Mouse (Mus musculus): ENCODE data around the gene Adgrv1. TPM values are rescaled to one million over a fixed set of nuclear protein-coding genes. Genes with fewer than 3 reads are reported as not detected.
"Not testable (repeated sequence)": the region's sequence is repeated elsewhere in the genome, so short reads cannot be mapped to it uniquely, and the experiment has no call there.

Gene Adgrv1
- total RNA-seq, 2 experiments from 2014 or later, result 0.81 to 1.4 TPM

DNA sequence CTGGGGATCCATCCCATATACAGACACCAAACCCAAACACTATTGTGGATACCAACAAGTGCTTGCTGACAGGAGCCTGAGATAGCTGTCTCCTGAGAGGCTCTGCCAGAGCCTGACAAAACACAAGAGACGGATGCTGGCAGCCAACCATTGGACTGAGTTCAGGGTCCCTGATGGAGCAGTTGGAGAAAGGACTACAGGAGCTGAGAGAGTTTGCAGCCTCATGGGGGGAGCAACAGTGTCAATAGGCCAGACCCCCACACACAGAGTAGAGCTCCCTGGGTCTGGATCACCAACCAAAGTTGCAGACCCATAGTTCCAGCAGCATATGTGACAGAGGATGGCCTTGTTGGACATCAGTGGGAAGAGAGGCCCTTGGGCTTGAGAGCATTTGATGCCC is 5.1 kb downstream of the Adgrv1 start:
- not testable (repeated sequence) for DNase-seq (ENCODE audit: low spot score in 2 of 2)

DNA sequence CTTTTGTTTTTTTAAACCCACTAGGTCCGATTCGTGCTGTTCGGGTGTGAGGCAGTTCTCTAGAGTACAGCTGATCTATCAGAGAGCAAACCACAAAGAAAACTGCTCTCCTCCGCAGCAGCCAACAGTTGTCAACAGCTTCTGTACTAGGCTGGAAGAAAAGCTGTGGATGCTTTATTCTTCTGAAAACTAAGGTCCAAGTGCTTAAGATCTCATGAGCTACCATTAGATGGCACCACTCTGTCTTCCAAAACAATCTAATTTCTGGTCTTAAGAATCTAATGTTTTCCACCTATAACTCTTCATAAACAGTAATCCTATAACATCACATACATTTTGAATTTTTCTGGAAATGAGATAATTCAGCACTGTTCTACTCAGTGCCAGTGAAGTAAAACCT is 22.6 kb downstream of the Adgrv1 start:
- DNase-seq (ENCODE audit: low spot score in 2 of 2), result peak in 1 of 2 experiments; percentile 4

DNA sequence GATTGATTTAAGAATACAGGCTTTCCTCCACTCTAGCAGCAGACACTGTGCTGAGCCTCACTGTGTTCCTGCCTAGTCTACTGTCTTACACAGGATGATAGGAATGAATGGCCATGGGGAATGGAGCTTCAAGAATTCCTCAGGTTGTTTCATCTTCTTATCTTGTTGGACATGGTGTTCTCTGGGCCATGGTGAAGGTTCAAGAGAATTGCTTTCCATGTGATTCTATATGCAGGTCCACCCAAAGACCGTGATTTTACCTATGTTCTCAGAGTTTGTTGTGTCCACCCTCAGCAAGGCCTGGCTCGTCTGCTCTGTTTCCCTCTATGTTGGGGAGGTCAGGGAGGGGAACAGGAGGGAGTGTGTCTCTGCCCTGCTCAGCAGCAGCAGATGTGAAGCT is 26.0 kb downstream of the Adgrv1 start:
- DNase-seq (ENCODE audit: low spot score in 2 of 2), result no peak

DNA sequence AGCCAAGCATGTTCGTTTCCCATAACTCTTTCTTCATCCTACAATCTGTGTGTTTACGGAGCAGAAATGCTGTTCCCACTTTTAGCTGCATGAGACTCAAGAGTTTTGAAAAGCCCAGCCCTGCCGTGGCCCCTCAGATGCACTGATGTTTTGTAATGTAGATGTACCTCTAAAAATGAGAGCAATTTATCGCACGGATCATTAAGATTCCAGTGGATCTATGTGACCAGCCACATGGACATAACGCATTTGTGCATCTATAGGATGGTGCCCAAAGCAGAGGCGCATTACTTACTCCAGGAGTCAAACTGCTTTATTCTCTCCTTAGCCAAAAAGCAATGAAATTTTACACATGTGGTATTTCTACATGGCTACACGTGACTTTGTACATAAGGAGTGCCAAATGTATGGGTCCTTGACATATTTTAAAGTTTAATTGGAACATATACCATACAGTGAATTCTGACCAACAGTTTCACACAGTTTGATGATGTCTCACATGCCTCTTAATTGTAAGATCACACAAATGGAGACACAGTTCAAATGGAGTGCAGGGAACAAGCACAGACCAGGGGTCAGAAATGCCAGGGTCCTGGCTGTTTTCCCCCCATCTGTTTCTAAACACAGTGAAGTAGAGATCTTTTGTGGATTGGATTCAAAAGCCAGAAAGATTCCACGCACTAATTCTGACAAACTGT is 35.9 kb downstream of the Adgrv1 start:
- DNase-seq (ENCODE audit: low spot score in 2 of 2), result no peak

DNA sequence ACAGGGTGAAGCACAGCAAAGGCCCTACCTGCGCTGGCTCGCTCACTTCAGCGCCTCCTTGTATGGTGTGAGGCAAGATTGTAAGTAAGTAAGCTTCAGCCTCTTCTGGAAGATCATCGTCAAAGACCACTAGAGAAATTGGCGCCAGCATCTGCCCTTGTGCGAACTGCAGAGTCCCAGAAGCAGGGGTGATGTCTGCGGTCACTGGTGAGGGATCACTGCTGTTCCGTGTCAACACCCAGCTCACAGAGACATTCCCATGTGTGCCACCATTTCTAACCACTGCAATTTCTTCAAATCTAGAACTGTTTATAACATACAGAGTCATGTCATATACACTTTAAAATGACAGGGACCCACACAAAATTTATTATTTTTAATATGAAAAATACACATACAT is 54.3 kb downstream of the Adgrv1 start:
- no peak for DNase-seq (ENCODE audit: low spot score in 2 of 2)

DNA sequence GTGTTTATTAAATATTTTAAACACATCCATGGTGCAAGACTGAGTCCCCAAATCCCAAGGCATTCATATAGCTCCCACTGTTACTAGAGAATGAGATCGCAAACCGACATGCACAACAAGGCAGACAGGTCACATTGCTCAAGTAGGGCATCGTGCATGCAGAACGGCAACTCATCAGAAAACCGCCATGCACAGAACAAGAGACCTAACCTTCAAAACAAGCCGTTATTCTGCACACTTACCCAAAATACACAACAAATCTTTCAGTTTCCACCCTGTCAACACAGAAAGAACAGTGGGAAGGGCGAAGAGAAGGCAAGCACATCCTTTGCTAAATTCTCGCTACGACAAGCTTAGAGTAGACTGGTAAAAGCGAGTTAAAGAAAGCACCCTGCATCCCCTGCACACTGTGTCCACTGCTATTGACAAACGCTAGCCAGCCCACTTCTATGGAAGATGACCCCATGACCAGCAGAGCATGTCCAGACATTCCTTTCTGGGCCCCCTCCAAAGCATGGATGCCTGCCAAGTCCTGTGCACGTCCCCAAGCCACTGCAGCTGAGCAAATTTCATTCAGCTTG is 62.6 kb downstream of the Adgrv1 start:
- DNase-seq (ENCODE audit: low spot score in 2 of 2), result peak in 1 of 2 experiments; percentile 3

DNA sequence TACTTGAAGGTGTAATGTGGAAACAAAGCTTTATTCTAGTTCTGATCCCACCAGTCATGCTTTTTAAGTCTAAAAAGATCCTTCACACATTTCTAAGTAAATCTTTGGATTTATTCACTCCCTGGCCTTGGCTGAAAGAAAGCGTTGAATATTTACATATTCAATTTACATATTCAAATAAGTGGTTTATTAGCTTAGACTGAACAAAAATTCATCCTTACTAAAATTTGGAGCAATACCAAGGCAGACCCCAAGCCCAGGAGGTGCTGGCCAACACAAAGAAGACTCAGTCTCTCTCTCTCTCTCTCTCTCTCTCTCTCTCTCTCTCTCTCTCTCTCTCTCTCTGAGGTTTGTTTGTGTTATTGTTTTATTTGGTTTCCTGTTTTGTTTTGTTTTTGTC is 82.9 kb downstream of the Adgrv1 start:
- no peak for DNase-seq (ENCODE audit: low spot score in 2 of 2)

DNA sequence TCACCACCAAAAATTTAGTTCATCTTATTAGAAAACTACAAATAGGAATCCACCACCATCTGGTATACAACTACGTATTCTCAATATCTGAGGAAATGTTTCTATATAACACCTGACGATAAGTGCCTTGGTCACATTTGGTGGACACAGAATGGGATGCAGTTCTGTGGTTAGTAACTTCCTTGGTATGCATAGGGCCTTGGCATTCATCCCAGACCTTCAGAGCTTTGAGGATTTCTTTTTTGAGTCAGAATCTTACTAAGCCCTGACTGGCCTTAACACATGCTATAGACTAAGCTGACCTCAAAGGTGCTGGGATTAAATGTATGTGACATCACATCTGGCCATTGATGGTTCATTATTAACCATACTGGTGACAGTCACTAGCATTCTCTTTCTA is 98.0 kb downstream of the Adgrv1 start:
- DNase-seq (ENCODE audit: low spot score in 2 of 2), result no peak

DNA sequence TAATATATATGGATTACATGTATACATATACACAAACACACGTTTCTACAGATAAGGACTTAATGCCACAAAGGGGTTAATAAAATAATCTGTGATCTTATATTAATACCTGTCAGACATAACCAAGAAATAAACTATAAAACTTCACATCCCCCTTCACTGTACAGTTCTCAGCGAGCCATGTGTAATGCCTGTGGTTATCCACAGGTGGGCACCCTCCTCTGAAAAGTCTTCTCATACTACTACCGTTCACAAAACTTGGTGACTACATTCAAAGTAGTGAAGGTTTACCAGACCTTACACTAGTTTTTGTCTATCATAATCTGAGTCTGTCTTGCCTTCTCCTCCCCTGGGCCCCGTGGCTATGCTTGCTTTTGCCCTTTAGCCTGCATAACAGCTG is 106.3 kb downstream of the Adgrv1 start:
- DNase-seq (ENCODE audit: low spot score in 2 of 2), result no peak

DNA sequence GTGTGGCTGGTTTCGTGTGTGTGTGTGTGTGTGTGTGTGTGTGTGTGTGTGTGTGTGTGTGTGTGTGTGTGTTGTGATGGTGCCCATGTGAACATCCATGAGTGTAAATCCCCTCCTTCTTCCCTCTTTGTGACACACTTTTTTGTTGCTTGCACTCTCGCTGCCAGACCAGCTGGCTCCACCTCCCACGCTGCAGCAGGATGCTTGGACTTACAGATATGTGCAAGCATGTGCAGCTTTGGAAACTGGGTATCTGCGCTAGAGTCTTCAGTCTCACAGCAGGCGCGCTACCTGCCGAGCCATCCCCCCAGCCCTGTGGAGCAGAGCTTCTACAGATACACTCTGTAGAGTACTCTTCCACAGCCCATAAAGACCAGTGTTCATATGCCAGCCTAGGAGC is 122.8 kb downstream of the Adgrv1 start:
- peak; percentile 31 to 46 for DNase-seq (ENCODE audit: low spot score in 2 of 2)

DNA sequence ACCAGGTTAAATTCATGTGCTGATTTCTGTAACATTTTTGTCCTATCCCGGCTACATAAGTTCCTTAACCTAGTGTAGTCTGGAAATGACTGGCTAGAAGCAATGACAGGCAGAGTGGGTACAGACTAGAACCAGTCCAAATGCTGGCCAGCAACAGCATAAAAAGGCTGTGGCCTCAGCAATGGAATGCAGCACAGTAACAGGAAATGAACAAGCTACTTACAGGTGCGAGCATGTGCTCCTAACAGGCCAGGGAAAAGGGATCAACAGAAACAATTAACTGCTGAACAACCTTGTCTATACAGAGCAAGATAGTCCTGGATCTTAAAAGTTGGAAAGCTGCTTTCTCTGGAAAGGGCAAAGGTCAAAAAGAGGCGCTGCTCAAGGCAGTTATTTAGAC is 135.9 kb downstream of the Adgrv1 start:
- no peak for DNase-seq (ENCODE audit: low spot score in 2 of 2)

DNA sequence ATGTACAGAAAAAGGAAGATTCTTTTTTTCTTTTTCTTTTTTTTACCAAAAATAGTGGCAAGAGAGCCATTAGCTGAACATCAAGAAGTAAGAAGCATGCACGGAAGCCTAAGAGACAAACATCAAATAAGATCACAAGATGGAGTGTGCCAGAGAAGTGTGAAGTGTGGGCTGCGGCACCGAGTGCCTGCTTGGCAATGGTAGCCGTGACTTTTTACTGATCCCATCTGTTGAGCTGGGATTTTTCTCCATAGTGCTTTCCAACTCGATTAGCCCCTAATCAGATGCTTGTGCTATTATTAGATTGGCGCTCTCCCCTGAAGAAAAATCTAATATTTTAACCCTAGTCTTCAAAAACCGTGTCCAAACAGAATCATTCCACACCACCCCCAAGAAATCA is 141.0 kb downstream of the Adgrv1 start:
- no peak for DNase-seq (ENCODE audit: low spot score in 2 of 2)

DNA sequence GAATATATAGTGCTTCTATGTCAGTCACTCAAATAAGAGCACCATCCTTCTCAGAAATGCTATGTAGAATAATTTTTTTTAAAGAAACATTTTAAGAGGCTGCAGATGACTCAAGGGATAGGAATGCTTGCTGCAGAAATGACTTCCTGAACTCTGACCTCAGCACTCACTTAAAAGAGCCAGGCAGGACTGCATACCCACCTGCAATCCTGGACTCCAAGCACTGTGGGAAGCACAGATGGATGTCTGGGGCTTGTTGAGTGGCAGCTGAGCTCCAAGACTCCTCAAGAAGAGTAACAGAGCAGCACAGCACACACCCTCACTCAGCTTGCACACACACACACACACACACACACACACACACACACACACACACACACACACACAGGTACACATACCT is 146.0 kb downstream of the Adgrv1 start:
- DNase-seq (ENCODE audit: low spot score in 2 of 2), result no peak

DNA sequence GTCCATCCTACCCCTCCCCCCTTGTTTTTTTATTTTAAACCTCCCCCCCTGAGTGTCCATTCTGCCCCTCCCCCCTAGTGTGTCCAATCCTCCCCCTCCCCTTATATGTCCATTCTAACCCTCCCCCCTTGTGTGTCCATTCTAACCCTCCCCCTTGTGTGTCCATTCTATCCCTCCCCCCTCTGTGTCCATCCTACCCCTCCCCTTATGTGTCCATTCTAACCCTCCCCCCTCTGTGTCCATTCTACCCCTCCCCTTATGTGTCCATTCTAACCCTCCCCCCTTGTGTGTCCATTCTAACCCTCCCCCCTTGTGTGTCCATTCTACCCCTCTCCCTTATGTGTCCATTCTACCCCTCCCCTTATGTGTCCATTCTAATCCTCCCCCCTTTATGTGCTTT is 159.2 kb downstream of the Adgrv1 start:
- no peak for DNase-seq (ENCODE audit: low spot score in 2 of 2)

DNA sequence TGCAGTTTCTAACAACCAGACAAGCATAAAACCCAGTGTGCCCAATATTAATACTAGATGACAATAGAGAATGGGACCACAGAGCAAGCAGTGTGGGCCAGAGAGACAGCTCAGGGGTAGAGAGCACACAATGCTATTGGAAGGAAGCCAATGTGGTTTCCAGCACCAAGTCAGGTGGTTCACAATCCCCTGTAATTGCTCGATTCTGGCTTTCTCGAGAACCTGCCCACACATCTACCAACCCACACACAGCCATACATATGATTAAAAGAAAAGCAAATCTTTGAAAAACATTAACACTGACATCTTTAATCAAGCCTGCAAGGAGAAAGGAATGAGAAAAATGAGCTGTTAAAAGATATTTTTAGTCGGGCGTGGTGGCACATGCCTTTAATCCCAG is 166.3 kb downstream of the Adgrv1 start:
- DNase-seq (ENCODE audit: low spot score in 2 of 2), result peak; percentile 14 to 28

DNA sequence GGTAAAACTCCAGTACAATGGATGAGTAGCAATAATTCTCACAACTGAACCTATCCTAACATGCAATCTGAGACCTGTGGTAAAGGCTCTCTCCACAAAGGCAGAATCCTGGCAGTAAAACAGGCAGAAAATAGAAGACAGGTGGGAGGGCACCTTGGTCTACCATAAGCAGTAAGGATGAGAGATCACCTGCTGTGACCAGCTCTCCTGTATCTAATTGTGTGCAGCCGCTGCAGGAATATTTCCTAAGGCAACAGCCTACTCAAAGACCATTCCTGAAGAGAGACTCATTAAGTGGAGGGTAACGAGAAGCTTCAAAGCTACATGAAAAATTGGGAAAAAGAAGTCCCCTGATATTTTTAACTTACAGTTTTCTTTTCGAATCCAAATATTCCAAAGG is 167.2 kb downstream of the Adgrv1 start:
- no peak for DNase-seq (ENCODE audit: low spot score in 2 of 2)

DNA sequence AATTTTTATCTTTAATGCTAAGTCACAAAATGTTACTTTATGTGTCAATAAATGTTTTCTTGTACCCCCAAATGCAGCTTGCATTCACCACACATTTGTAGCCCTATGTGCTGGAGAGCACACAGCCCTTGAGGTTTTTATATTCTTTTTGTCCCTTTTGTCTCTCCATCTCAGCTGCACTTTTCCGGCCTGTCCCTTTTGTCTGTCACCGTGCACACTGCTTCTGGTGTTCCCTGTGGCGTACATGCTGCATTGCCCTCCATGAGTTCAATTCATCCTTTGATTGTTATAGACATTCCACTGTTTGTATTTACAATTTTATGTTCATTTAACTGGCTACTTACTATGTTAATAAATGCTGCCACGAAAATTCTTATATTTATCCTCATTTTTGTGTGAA is 183.3 kb downstream of the Adgrv1 start:
- DNase-seq (ENCODE audit: low spot score in 2 of 2), result no peak

DNA sequence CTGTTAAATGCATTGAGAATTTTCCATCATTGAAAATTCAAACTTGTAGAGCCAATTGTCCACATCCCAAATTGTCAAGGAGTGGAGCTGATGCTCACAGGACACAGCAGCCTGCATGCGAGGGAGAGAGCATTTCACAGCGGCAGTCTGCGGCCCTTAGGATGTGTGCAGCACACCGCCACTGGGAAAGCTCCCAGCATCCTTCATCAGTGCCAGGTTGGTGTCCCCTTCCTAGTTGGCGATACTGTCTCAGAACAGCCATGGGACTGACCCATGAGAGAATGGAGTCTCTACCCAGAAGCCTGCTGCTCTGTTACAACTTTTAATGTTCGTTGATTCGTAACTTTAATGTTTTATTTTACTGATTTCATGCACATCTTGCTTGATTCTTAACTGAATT is 183.8 kb downstream of the Adgrv1 start:
- no peak for DNase-seq (ENCODE audit: low spot score in 2 of 2)

DNA sequence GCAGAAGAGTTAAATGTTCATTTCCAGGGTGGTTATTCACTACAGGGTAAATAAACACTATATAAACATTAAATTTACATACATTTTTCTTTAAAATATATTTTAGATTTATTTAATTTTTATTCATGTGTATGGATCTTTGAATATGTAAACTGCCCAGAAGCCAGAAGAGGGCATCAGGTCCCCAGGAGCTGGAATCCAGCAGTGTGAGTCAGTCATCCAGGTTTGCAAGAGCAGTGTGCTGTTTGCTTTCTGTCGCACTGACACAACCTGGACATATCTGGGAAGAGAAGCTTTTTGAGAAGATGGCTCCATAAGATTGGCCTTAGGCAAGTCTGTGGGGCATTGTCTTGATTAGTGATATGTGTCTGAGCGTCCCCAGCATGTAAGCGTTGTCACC is 191.5 kb downstream of the Adgrv1 start:
- DNase-seq (ENCODE audit: low spot score in 2 of 2), result no peak

DNA sequence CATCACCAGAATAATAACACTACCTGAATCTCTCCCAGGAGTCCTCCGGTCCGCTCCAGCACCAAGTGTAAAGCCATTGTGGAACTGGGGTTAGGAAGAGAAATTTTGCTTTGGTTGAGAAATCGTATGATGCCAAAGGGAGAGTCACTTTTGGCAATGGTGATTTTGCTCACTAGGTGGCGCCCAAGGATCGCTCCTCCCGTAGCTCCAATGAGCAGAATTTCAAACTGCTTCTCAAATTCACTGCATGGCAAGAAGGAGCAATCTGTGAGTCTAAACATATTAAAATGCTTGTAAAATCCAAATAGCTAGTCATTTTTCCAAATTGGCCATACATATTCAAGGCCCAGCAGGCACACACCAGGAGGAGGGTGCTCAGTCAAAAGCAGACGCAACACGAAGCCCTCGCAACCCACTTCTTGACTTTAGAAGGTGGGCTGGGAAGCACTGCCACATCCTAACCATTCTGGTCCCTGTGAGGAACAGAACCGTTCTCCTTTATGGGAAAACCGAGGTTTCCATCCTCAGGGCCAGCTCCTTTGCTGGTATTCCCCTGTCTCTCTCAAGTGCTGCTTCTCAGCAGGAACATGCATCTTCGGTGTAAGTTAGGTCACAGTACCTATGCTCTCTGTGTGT is 193.4 kb downstream of the Adgrv1 start:
- DNase-seq (ENCODE audit: low spot score in 2 of 2), result peak; percentile 84 to 96

DNA sequence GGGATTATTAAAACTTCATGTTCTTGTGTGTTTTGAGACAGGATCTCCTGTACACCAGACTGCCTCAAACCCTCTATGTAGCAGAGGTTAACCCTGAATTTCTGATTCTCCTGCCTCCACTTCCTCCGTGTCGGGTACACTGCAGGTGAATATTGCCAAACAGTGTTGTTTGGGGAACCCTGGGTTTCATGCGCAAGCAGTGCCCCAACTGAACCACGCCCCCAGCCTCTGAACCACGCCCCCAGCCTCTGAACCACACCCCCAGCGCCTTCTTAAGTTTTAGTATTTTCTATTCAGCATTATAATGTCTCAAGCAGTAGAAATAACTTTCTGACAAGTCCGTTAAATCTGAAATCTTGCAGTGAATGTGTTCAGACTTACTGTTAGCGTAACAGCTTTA is 195.9 kb downstream of the Adgrv1 start:
- no peak for DNase-seq (ENCODE audit: low spot score in 2 of 2)

DNA sequence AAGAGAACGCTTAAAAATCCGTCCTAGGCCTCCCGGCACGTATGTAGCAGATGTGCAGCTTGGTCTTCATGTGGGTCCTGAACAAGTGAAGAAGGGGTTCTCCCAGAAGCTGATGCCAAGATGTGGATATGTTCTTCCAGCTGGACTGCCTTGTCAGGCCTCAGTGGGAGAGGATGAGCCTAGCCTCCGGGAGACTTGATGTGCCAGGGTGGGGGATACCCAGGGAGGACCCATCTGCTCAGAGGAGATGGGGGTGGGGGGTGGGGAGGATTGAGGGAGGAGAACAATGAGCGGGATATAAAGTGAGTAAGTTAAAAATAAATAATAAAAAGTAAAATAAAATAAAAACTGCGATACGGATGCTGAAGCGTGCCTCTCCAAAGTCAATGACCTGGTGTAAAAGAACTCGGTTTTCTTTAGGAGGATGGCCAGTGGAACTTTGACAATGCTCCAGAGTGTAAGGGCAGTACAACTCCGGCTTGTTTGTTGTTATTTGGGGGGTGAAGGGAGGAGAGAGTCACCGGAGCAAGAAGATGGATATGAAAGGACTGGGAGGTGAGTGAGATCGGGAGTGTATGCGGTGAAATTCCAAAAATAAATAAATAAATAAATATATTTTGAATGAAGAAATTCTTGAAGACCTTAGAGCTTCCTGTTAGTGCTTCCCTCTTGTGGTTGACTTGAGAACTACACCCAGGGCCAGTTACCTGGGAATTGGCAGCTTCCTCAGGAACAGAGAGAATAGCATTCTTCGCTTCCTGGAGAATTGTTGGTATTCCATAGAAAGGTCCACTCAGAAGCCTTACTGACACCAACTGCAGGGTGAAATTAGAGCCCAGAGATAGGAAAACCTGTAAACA is 205.8 kb downstream of the Adgrv1 start:
- DNase-seq (ENCODE audit: low spot score in 2 of 2), result peak; percentile 44 to 69

Data from left cerebral cortex, adult 18-20 months (tissue).